Mouse (Mus musculus): Measurements from ENCODE around the gene Whrn. TPM values are rescaled to one million over a fixed set of nuclear protein-coding genes. Genes with fewer than 3 reads are reported as not detected.

The Whrn gene
- polyA plus RNA-seq, 1 experiment from 2014 or later: 0.61 TPM

DNA sequence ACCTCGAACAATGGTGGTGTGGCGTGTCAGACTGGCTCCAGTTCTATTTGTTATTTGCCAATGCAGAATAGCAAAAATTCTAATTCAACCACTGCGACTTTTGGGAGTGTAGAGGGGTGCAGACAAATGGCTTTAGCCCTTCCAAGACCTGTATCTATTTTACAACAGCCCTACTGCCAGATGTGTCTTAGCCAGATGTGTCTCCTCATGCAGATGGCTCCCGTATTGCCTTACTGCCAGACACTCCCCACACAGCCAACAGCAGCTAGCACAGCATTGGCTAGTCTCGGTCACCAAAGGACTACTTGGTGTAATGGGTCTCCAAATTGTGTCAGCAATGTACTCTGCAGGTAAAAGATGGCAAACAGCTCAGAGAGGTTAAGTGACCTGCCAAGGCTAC lies 84.6 kb downstream of the Whrn start:
- WGBS (ENCODE audit: insufficient replicate concordance): 64% methylated on average over 5 of the region's 5 CpGs
- H3K36me3 ChIP-seq (replicated peaks; ENCODE audit: insufficient read depth, low read length): no peaks in the 10 kb centered on the region
- H3K4me3 ChIP-seq (ENCODE audit: low read depth, low read length): no peak overlapping the region
- H3K27ac ChIP-seq (ENCODE audit: low read depth): no peak overlapping the region
- ATAC-seq (no peak), DNase-seq (no peak)
- TF ChIP-seq CTCF (IDR thresholded peaks at IDR 0.05; ENCODE audit: low read depth) (no peak), EP300 (IDR thresholded peaks at IDR 0.05; ENCODE audit: low read depth) (no peak)
- no peaks in the 10 kb centered on the region for H3K9me3 ChIP-seq (ENCODE audit: low read length)
- peaks cover 13% of the 10 kb centered on the region for H3K4me1 ChIP-seq (ENCODE audit: insufficient read depth)
- H3K27me3 ChIP-seq (ENCODE audit: insufficient read depth, low read length): peaks cover 6% of the 10 kb centered on the region; the same call in 1 of the 2 replicates
- no peak overlapping the region for H3K4me2 ChIP-seq (ENCODE audit: low read depth, low read length)
- no peak overlapping the region for H3K9ac ChIP-seq (replicated peaks)

DNA sequence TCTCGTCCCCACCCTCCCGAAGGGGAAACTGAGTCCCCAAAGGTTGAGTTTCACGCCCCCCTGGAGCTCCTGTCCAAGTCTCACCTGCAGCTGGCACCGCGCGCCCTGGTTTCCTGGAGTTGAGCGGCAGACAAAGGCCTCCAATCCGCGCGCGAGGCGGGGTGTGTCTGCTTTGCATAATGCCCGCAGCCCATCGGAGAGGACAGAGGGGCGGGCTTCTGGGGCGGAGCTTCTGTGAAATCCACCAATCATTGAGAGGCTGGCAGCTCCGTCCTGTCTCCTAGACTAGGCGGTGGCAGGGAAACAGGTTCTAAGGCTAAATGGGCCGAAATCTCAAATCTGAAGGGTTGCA lies 85.2 kb downstream of the Whrn start:
- WGBS (ENCODE audit: insufficient replicate concordance): 2% methylated on average over 19 of the region's 19 CpGs
- DNase-seq: peak; percentile 94
- TF ChIP-seq EP300 (IDR thresholded peaks at IDR 0.05; ENCODE audit: low read depth) (no peak), CTCF (IDR thresholded peaks at IDR 0.05; ENCODE audit: low read depth) (no peak)
- peak; percentile 92 for ATAC-seq
- Histone ChIP-seq H3K9me3 (ENCODE audit: low read length) (no peaks in the 10 kb centered on the region), H3K9ac (replicated peaks) (peak overlapping the region; percentile 56; the same call in 1 of the 2 replicates), H3K36me3 (replicated peaks; ENCODE audit: insufficient read depth, low read length) (no peaks in the 10 kb centered on the region), H3K27me3 (ENCODE audit: insufficient read depth, low read length) (peaks cover 6% of the 10 kb centered on the region; the same call in 1 of the 2 replicates), H3K4me1 (ENCODE audit: insufficient read depth) (peaks cover 18% of the 10 kb centered on the region), H3K27ac (ENCODE audit: low read depth) (peak overlapping the region; percentile 18; the same call in 1 of the 2 replicates), H3K4me3 (ENCODE audit: low read depth, low read length) (peak overlapping the region; percentile 53), H3K4me2 (ENCODE audit: low read depth, low read length) (peak overlapping the region; percentile 95)

DNA sequence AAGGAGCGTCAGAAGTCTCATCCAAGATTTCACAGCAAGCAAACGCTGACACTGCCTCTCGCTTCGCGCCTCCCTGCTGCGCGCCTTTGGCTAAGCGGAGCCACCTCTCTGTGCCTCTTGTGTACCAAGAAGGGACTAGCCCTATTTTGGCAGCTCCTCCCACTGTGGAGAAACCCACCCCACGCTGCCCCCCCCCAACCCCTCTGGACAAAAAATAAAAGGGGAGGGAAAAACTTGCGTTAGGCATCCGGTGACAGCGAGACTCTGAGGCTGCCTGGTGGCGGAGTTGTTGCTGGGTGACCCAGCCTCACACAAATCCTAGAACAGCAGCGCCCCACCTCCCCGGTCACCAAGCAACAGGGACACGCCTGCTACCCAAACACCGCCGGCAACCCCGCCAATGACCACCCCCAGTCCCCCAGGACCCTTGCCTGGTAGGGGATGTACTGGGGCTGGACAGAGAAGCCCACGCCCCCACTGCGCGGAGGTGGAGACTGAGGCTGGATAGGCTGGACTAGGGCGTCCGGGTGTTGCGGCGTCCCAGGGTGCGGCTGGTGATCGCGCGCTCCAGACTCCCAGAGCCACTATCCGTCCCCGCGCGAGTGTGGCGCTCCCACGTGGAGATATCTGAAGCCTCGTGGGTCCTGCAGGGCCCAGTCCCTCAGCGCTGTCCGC lies 85.7 kb downstream of the Whrn start:
- peaks cover 23% of the 10 kb centered on the region for H3K4me1 ChIP-seq (ENCODE audit: insufficient read depth)
- DNase-seq: no peak
- no peaks in the 10 kb centered on the region for H3K9me3 ChIP-seq (ENCODE audit: low read length)
- peak overlapping the region; percentile 56 for H3K9ac ChIP-seq (replicated peaks)
- no peaks in the 10 kb centered on the region for H3K36me3 ChIP-seq (replicated peaks; ENCODE audit: insufficient read depth, low read length)
- peaks cover 6% of the 10 kb centered on the region; the same call in 1 of the 2 replicates for H3K27me3 ChIP-seq (ENCODE audit: insufficient read depth, low read length)
- peak overlapping the region; percentile 95 for H3K4me2 ChIP-seq (ENCODE audit: low read depth, low read length)
- peak overlapping the region; percentile 18; the same call in 1 of the 2 replicates for H3K27ac ChIP-seq (ENCODE audit: low read depth)
- ATAC-seq: peak; percentile 75
- under 1% methylated on average over 32 of the region's 39 CpGs for WGBS (ENCODE audit: insufficient replicate concordance)
- TF ChIP-seq EP300 (IDR thresholded peaks at IDR 0.05; ENCODE audit: low read depth): no peak
- no peak for TF ChIP-seq CTCF (IDR thresholded peaks at IDR 0.05; ENCODE audit: low read depth)
- peak overlapping the region; percentile 53 for H3K4me3 ChIP-seq (ENCODE audit: low read depth, low read length)

DNA sequence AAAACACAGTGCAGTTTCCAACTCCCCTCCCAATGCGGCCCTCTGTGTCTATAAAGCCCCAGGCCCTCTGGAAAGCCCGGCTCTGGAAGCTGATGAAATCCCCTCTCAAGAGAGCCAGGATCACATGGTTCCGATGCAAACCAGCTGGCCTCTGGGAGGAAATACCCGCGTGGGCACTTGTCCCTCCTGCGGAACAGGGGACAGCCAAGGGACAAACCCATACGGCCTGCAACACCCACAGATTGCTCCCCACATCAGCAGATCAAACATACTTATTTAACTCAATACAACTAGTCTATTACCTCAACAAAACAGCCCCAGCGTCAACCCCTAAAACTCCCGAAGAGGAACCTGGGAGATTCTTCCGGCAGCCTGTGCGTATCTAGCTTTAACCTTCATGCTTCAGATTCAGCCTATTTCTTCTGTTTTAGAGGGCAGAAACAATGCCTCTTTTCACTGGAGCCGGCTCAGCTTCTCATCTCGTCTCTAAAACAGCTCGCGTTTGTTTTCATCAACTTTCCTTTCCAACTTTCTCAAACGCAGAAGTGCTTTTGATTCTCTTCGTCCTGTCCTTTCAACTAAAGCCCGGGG lies 86.4 kb downstream of the Whrn start:
- H3K4me1 ChIP-seq (ENCODE audit: insufficient read depth): peaks cover 30% of the 10 kb centered on the region

DNA sequence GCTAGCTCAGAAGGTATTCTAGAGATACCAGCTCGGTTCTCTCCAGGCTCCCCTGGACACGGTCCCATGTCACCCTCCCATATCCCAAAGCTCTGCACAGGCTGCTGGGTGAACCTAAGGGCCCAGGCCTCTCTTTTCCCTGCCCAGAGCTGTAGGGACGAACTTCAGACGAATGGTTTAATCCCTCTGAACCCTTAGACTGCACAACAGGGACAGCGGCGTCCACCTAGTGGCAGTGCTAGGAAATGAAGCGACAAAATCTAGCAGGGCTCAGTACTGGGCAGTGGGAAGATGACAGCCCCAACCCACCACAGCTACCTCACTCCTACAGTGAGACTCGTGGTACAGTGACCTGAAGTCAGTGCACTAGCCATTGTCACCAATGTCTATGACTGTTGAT lies 87.1 kb downstream of the Whrn start:
- Histone ChIP-seq H3K36me3 (replicated peaks; ENCODE audit: insufficient read depth, low read length) (no peaks in the 10 kb centered on the region), H3K9me3 (ENCODE audit: low read length) (no peaks in the 10 kb centered on the region), H3K4me2 (ENCODE audit: low read depth, low read length) (peak overlapping the region; percentile 95), H3K27me3 (ENCODE audit: insufficient read depth, low read length) (peaks cover 6% of the 10 kb centered on the region; the same call in 1 of the 2 replicates), H3K4me3 (ENCODE audit: low read depth, low read length) (no peak overlapping the region), H3K4me1 (ENCODE audit: insufficient read depth) (peaks cover 37% of the 10 kb centered on the region), H3K27ac (ENCODE audit: low read depth) (no peak overlapping the region), H3K9ac (replicated peaks) (no peak overlapping the region)
- ATAC-seq: peak; percentile 27
- TF ChIP-seq EP300 (IDR thresholded peaks at IDR 0.05; ENCODE audit: low read depth) (no peak), CTCF (IDR thresholded peaks at IDR 0.05; ENCODE audit: low read depth) (peak; percentile 89)
- DNase-seq: peak; percentile 69
- 11% methylated on average over 8 of the region's 8 CpGs for WGBS (ENCODE audit: insufficient replicate concordance)

More for the DNA sequence above, 86.4 kb downstream of the Whrn start:
- Histone ChIP-seq H3K4me2 (ENCODE audit: low read depth, low read length) (peak overlapping the region; percentile 95), H3K9me3 (ENCODE audit: low read length) (no peaks in the 10 kb centered on the region), H3K36me3 (replicated peaks; ENCODE audit: insufficient read depth, low read length) (no peaks in the 10 kb centered on the region), H3K9ac (replicated peaks) (peak overlapping the region; percentile 56), H3K27ac (ENCODE audit: low read depth) (0 out of 2 replicates have a peak overlapping the region, but pooled peaks have one; percentile 18), H3K27me3 (ENCODE audit: insufficient read depth, low read length) (peaks cover 6% of the 10 kb centered on the region; the same call in 1 of the 2 replicates), H3K4me3 (ENCODE audit: low read depth, low read length) (peak overlapping the region; percentile 53)
- TF ChIP-seq CTCF (IDR thresholded peaks at IDR 0.05; ENCODE audit: low read depth): no peak
- TF ChIP-seq EP300 (IDR thresholded peaks at IDR 0.05; ENCODE audit: low read depth): no peak
- WGBS (ENCODE audit: insufficient replicate concordance): 8% methylated on average over 18 of the region's 18 CpGs
- DNase-seq (no peak), ATAC-seq (no peak)

DNA sequence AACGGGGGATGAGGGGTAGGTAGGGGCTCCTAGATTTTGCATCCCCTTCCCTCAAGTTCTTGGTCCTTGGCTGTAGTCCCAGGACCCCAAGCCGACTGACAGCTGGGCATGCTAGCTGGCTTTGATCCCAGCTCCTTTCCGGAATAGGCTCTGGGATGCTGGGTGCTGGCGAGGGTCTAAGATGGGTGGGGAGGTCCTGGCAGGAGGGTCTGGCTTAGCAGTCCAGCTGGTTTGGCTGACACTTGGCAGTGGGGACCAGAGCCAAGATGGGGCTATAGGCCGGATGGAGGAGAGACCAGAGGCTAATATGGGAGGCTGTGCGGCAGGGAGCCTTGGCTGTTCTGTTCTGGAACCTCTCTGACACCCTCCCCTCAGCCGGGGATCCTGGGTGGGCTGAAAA lies 87.5 kb downstream of the Whrn start:
- Histone ChIP-seq H3K36me3 (replicated peaks; ENCODE audit: insufficient read depth, low read length) (no peaks in the 10 kb centered on the region), H3K4me1 (ENCODE audit: insufficient read depth) (peaks cover 41% of the 10 kb centered on the region), H3K4me2 (ENCODE audit: low read depth, low read length) (no peak overlapping the region), H3K27me3 (ENCODE audit: insufficient read depth, low read length) (peaks cover 6% of the 10 kb centered on the region; the same call in 1 of the 2 replicates), H3K9ac (replicated peaks) (no peak overlapping the region), H3K4me3 (ENCODE audit: low read depth, low read length) (no peak overlapping the region), H3K27ac (ENCODE audit: low read depth) (no peak overlapping the region), H3K9me3 (ENCODE audit: low read length) (no peaks in the 10 kb centered on the region)
- DNase-seq (no peak), ATAC-seq (no peak)
- WGBS (ENCODE audit: insufficient replicate concordance): 76% methylated on average over 7 of the region's 7 CpGs
- TF ChIP-seq CTCF (IDR thresholded peaks at IDR 0.05; ENCODE audit: low read depth): no peak
- no peak for TF ChIP-seq EP300 (IDR thresholded peaks at IDR 0.05; ENCODE audit: low read depth)
